Comparison of ENCODE assay signal across 8 mouse cellular contexts in the genomic region with DNA sequence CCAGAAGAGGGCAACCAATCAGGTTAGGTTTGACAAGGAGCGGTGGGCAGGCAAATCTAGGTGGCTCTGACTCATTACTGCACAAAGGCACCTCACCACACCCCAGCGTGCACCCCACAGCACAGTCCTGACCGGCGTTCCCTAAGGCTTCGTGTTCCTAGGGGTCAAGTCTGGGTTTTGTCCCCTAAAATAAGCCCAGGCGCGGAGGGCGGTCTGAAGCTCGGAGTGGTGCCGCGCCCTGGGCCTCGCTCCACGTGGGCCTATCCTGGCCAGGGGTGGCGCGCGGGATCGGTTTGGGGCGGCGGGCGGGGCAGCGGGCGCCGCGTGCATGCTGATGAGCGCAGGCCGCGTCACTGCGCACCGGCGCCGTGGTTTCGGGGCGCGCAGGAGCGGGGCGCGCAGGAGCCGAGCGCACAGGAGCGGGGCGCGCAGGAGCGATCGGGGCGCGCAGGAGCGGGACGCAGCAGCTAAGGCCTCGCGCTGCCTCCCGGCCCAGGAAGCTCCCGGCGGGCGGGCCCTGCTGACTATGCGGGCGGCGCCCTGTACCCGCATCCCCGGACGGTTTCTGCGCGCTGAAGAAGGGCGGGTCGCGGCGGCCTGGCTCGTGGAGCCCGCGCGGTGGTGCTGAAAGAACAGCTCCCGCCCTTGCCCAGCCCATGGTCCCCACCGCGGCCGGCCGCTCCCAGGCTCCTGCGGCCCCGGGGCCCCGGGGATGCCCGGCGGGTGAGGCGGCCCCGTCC. TPM values are rescaled to one million over a fixed set of nuclear protein-coding genes. Genes with fewer than 3 reads are reported as not detected.
DNase-seq lines count a peak whose midpoint lies in the region; ATAC-seq and TF ChIP-seq lines count a peak whose summit lies in the region.

A gene (plus strand): TSS at position 405 of the 740 bp plus-strand sequence.

- peak; percentile 62 for ATAC-seq in Patski
- peak; percentile 97 for ATAC-seq in forebrain, postnatal 0 days
- peak; percentile 78 for ATAC-seq in hindbrain, embryonic 12.5 days (ENCODE audit: low FRiP score)
- ATAC-seq in lung, postnatal 0 days = peak; percentile 87
- ATAC-seq in activated CD4-positive, CD25-positive, alpha-beta regulatory T cell, adult 4 months = no peak

- H3K4me2 ChIP-seq in forebrain, postnatal 0 days (ENCODE audit: low read depth) = peak within 1 kb of the TSS; percentile 69
- H3K4me2 ChIP-seq in hindbrain, embryonic 12.5 days (replicated peaks) = peak within 1 kb of the TSS; percentile 80
- H3K4me2 ChIP-seq in lung, postnatal 0 days (replicated peaks; ENCODE audit: low read depth, low read length) = peak within 1 kb of the TSS; percentile 38

- WGBS in forebrain, postnatal 0 days = under 1% methylated on average over 69 of the region's 82 CpGs
- under 1% methylated on average over 68 of the region's 82 CpGs for WGBS in hindbrain, embryonic 12.5 days
- WGBS in lung, postnatal 0 days = under 1% methylated on average over 61 of the region's 82 CpGs

- POLR2A ChIA-PET in Patski (lab: Charles Lee) = no interaction called here

- in situ Hi-C loops in Patski (cut with MboI; ENCODE audit: low pct_unique_long_range_greater_than_20kb) = no loop called here

- no peak for TF ChIP-seq CTCF in Patski (IDR thresholded peaks at IDR 0.05)
- TF ChIP-seq CTCF in forebrain, postnatal 0 days (IDR thresholded peaks at IDR 0.05; ENCODE audit: low read depth) = no peak
- no peak for TF ChIP-seq CTCF in lung, postnatal 0 days (IDR thresholded peaks at IDR 0.05)

- peak within 1 kb of the TSS; percentile 68 for H3K4me3 ChIP-seq in forebrain, postnatal 0 days (ENCODE audit: low read depth, low read length)
- peak within 1 kb of the TSS; percentile 52 for H3K4me3 ChIP-seq in hindbrain, embryonic 12.5 days
- no peak within 1 kb of the TSS for H3K4me3 ChIP-seq in lung, postnatal 0 days (ENCODE audit: low read depth, low read length)

- H3K27me3 ChIP-seq in Patski = peaks cover 38% of the 10 kb centered on the region
- peaks cover 7% of the 10 kb centered on the region for H3K27me3 ChIP-seq in forebrain, postnatal 0 days (ENCODE audit: insufficient read depth, low read length)
- peaks cover 55% of the 10 kb centered on the region for H3K27me3 ChIP-seq in hindbrain, embryonic 12.5 days
- H3K27me3 ChIP-seq in lung, postnatal 0 days (replicated peaks; ENCODE audit: insufficient read depth, low read length) = peaks cover 31% of the 10 kb centered on the region

- TF ChIP-seq EP300 in lung, postnatal 0 days (IDR thresholded peaks at IDR 0.05) = no peak

- 0 out of 2 replicates have a peak within 1 kb of the TSS, but pooled peaks have one; percentile 23 for H3K27ac ChIP-seq in forebrain, postnatal 0 days (ENCODE audit: low read depth, low read length)
- H3K27ac ChIP-seq in hindbrain, embryonic 12.5 days = peak within 1 kb of the TSS; percentile 55
- no peak within 1 kb of the TSS for H3K27ac ChIP-seq in lung, postnatal 0 days (ENCODE audit: low read length)

- peaks cover 8% of the 10 kb centered on the region for H3K4me1 ChIP-seq in forebrain, postnatal 0 days (ENCODE audit: insufficient read depth)
- peaks cover 21% of the 10 kb centered on the region for H3K4me1 ChIP-seq in hindbrain, embryonic 12.5 days
- no peaks in the 10 kb centered on the region for H3K4me1 ChIP-seq in lung, postnatal 0 days (ENCODE audit: insufficient read depth, low read depth, low read length)

- DNase-seq in Patski (ENCODE audit: low read depth, low spot score) = no peak
- peak; percentile 83 for DNase-seq in cerebellum, adult 11-12 months
- peak; percentile 84 for DNase-seq in forebrain, postnatal 0 days
- peak; percentile 49 to 64 for DNase-seq in layer of hippocampus, postnatal 10 days (ENCODE audit: low spot score in 2 of 2)
- DNase-seq in lung, postnatal 0 days (ENCODE audit: low spot score) = peak; percentile 74
- DNase-seq in ovary, postnatal 36 days (ENCODE audit: low spot score) = peak; percentile 80

- H3K36me3 ChIP-seq in forebrain, postnatal 0 days (ENCODE audit: insufficient read depth) = no peaks in the 10 kb centered on the region
- H3K36me3 ChIP-seq in hindbrain, embryonic 12.5 days = no peaks in the 10 kb centered on the region
- no peaks in the 10 kb centered on the region for H3K36me3 ChIP-seq in lung, postnatal 0 days (ENCODE audit: insufficient read depth, low read length)

- CTCF ChIA-PET in Patski (lab: Charles Lee) = no interaction called here

- no peaks in the 10 kb centered on the region for H3K9me3 ChIP-seq in forebrain, postnatal 0 days (ENCODE audit: low read length)
- no peaks in the 10 kb centered on the region for H3K9me3 ChIP-seq in hindbrain, embryonic 12.5 days (replicated peaks)
- H3K9me3 ChIP-seq in lung, postnatal 0 days (ENCODE audit: low read length) = no peaks in the 10 kb centered on the region

- H3K9ac ChIP-seq in forebrain, postnatal 0 days = peak within 1 kb of the TSS; percentile 63
- H3K9ac ChIP-seq in hindbrain, embryonic 12.5 days = peak within 1 kb of the TSS; percentile 69
- no peak within 1 kb of the TSS for H3K9ac ChIP-seq in lung, postnatal 0 days (replicated peaks; ENCODE audit: low read depth)

RNA-seq across cellular contexts. Expression of the gene that starts here (rescaled TPM):
- polyA plus RNA-seq in Patski (2021) = not detected
- 27.8 and 29.3 TPM in 2 replicates for total RNA-seq in forebrain, postnatal 0 days (2014; rRNA removed)
- polyA plus RNA-seq in forebrain, postnatal 0 days (2015; fragmentation: Nextera tagmentation; extraction: Ambion mirVana) = 20.0 and 21.2 TPM in 2 replicates
- 8.2 and 8.8 TPM in 2 replicates for polyA plus RNA-seq in hindbrain, embryonic 12.5 days (2016; fragmentation: Nextera tagmentation; extraction: Ambion mirVana)
- total RNA-seq in layer of hippocampus, postnatal 10 days (2021) = 10 to 100 TPM; 76.5 to 77.2 TPM
- polyA plus RNA-seq in lung, postnatal 0 days (2015; fragmentation: Nextera tagmentation; extraction: Ambion mirVana) = 0.18 and 0.26 TPM in 2 replicates
- 1 to 10 TPM; 3.1 to 4.0 TPM for polyA plus RNA-seq in activated CD4-positive, CD25-positive, alpha-beta regulatory T cell, adult 4 months (2017; shearing (Covaris generic))

Comparison
In these comparisons a context has a peak if more than half of its experiments do, and no peak if none do; other contexts are left out.
1. Peak in ATAC-seq in Patski; RNA of the gene not detected or under 1 TPM.
2. Peak in DNase-seq, ATAC-seq and H3K4me2 ChIP-seq in lung, postnatal 0 days; RNA of the gene not detected or under 1 TPM.